18 mouse cellular contexts compared by ENCODE assay signal in the genomic region with DNA sequence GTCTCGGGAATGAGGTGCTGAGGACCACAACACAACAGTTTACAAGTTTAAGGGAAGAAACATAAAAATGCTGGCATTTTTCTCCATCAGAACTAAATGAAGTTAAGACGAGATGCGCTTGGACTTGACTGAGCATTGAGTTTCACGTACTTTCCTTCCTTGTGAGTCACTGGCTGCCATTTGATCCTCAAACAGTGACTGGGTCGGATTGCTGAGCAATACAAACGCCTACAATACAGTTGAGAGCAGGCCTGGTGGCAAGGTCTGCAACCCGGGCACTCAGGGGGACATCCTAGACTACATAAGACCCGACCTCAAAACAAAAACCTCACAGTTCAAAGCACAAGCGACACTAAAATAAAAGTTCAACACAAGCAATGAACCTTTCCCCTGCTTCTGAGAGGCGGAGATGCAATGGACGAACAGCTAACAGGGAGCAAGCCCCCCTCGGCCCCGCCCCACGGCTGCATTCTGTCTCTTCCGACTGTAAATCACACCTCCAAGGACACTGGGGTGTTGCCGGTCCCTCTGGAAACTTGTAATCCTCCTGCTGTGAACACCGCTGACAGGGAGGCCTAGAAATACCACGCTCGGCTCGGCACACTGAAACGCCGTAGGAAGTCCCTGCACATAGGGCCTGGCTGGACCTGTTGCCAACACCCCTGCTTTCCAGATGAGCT. TPM values are rescaled to one million over a fixed set of nuclear protein-coding genes. Genes with fewer than 3 reads are reported as not detected.
A peak's percentile ranks its signal among the peaks of the same experiment; 100 is the strongest.
DNase-seq lines count a peak whose midpoint lies in the region; ATAC-seq and TF ChIP-seq lines count a peak whose summit lies in the region.
"Had no signal": no experiment of that assay in that cellular context is flagged by ENCODE, and none has a peak within 500 bp of the region (broad histone marks: within the 10 kb centered on the region; RNA-seq: fewer than 3 reads in every experiment).

No protein-coding gene starts in this region.

- H3K4me3 ChIP-seq in limb, embryonic 13.5 days = no peak overlapping the region
- H3K4me3 ChIP-seq in limb, embryonic 10.5 days = no peak overlapping the region
- no peak overlapping the region for H3K4me3 ChIP-seq in intestine, postnatal 0 days (ENCODE audit: low read depth, low read length)
- no peak overlapping the region for H3K4me3 ChIP-seq in stomach, embryonic 15.5 days (replicated peaks)
- no peak overlapping the region for H3K4me3 ChIP-seq in forebrain, embryonic 14.5 days (ENCODE audit: low read depth, low read length)
- H3K4me3 ChIP-seq: liver, embryonic 13.5 days; midbrain, embryonic 13.5 days; neural tube, embryonic 13.5 days had no signal

- no peak overlapping the region for H3K27ac ChIP-seq in limb, embryonic 13.5 days
- H3K27ac ChIP-seq in limb, embryonic 10.5 days = no peak overlapping the region
- 0 out of 2 replicates have a peak overlapping the region, but pooled peaks have one; percentile 1 for H3K27ac ChIP-seq in intestine, postnatal 0 days (ENCODE audit: low read depth, low read length)
- 0 out of 2 replicates have a peak overlapping the region, but pooled peaks have one; percentile 36 for H3K27ac ChIP-seq in stomach, embryonic 15.5 days
- no peak overlapping the region for H3K27ac ChIP-seq in forebrain, embryonic 14.5 days (ENCODE audit: low read depth, low read length)
- H3K27ac ChIP-seq: hindbrain, embryonic 14.5 days; liver, embryonic 13.5 days; midbrain, embryonic 13.5 days; neural tube, embryonic 13.5 days had no signal

- no peak for TF ChIP-seq CTCF in intestine, postnatal 0 days (IDR thresholded peaks at IDR 0.05; ENCODE audit: low read depth)

- WGBS in limb, embryonic 13.5 days = 70% methylated on average over 22 of the region's 22 CpGs
- 81% methylated on average over 22 of the region's 22 CpGs for WGBS in limb, embryonic 10.5 days
- 51% methylated on average over 22 of the region's 22 CpGs for WGBS in intestine, postnatal 0 days
- WGBS in stomach, embryonic 15.5 days = 78% methylated on average over 22 of the region's 22 CpGs
- WGBS in forebrain, embryonic 14.5 days = 90% methylated on average over 22 of the region's 22 CpGs

- ATAC-seq in limb, embryonic 13.5 days (ENCODE audit: low FRiP score, low read depth) = no peak
- ATAC-seq in intestine, postnatal 0 days = no peak
- ATAC-seq in stomach, embryonic 15.5 days (ENCODE audit: insufficient read depth, low FRiP score, low read depth) = no peak
- no peak for ATAC-seq in forebrain, embryonic 14.5 days
- ATAC-seq: midbrain, embryonic 13.5 days had no signal

- H3K36me3 ChIP-seq in limb, embryonic 13.5 days = peaks cover 92% of the 10 kb centered on the region
- H3K36me3 ChIP-seq in limb, embryonic 10.5 days = peaks cover 97% of the 10 kb centered on the region
- peaks cover 33% of the 10 kb centered on the region for H3K36me3 ChIP-seq in intestine, postnatal 0 days (ENCODE audit: control insufficient read depth, insufficient read depth)
- peaks cover 25% of the 10 kb centered on the region for H3K36me3 ChIP-seq in stomach, embryonic 15.5 days
- H3K36me3 ChIP-seq in forebrain, embryonic 14.5 days (ENCODE audit: control insufficient read depth, insufficient read depth, low read length) = peaks cover 69% of the 10 kb centered on the region

- no peaks in the 10 kb centered on the region for H3K27me3 ChIP-seq in limb, embryonic 13.5 days
- no peaks in the 10 kb centered on the region for H3K27me3 ChIP-seq in limb, embryonic 10.5 days (ENCODE audit: low read depth, poor library complexity, severe bottlenecking)
- H3K27me3 ChIP-seq in intestine, postnatal 0 days (replicated peaks; ENCODE audit: control insufficient read depth, insufficient read depth, low read length) = no peaks in the 10 kb centered on the region
- no peaks in the 10 kb centered on the region for H3K27me3 ChIP-seq in stomach, embryonic 15.5 days (replicated peaks)
- no peaks in the 10 kb centered on the region for H3K27me3 ChIP-seq in forebrain, embryonic 14.5 days (replicated peaks; ENCODE audit: control insufficient read depth, insufficient read depth, low read length)
- H3K27me3 ChIP-seq: liver, embryonic 13.5 days; midbrain, embryonic 13.5 days; neural tube, embryonic 13.5 days had no signal

- H3K4me2 ChIP-seq in limb, embryonic 13.5 days (replicated peaks) = no peak overlapping the region
- no peak overlapping the region for H3K4me2 ChIP-seq in intestine, postnatal 0 days (replicated peaks; ENCODE audit: low read depth)
- no peak overlapping the region for H3K4me2 ChIP-seq in stomach, embryonic 15.5 days
- H3K4me2 ChIP-seq in forebrain, embryonic 14.5 days (ENCODE audit: low read length) = no peak overlapping the region
- H3K4me2 ChIP-seq: heart, embryonic 11.5 days; hindbrain, embryonic 14.5 days; liver, embryonic 13.5 days; midbrain, embryonic 13.5 days; neural tube, embryonic 13.5 days had no signal

- H3K9me3 ChIP-seq in limb, embryonic 13.5 days = no peaks in the 10 kb centered on the region
- no peaks in the 10 kb centered on the region for H3K9me3 ChIP-seq in limb, embryonic 10.5 days (replicated peaks)
- no peaks in the 10 kb centered on the region for H3K9me3 ChIP-seq in intestine, postnatal 0 days (ENCODE audit: control insufficient read depth)
- no peaks in the 10 kb centered on the region for H3K9me3 ChIP-seq in stomach, embryonic 15.5 days
- no peaks in the 10 kb centered on the region for H3K9me3 ChIP-seq in forebrain, embryonic 14.5 days (replicated peaks; ENCODE audit: control insufficient read depth, low read length)
- H3K9me3 ChIP-seq: liver, embryonic 13.5 days; midbrain, embryonic 13.5 days; neural tube, embryonic 13.5 days had no signal

- DNase-seq in adrenal gland, adult 2 months = peak; percentile 70
- no peak for DNase-seq in adrenal gland, postnatal 4 days (ENCODE audit: low spot score in 2 of 2)
- no peak for DNase-seq in limb, embryonic 10.5 days (ENCODE audit: low spot score)
- no peak for DNase-seq in forebrain, embryonic 14.5 days (ENCODE audit: low spot score)
- no peak for DNase-seq in embryo, embryonic 10.5 days (ENCODE audit: low spot score)
- DNase-seq: cerebellum, postnatal 25 days; liver, embryonic 13.5 days; retina, postnatal 1 day; spleen, adult 18-20 months; thymus, adult 2 months had no signal

- peak overlapping the region; percentile 19; the same call in 1 of the 2 replicates for H3K9ac ChIP-seq in limb, embryonic 13.5 days
- H3K9ac ChIP-seq in intestine, postnatal 0 days (ENCODE audit: low read depth, low read length) = no peak overlapping the region
- H3K9ac ChIP-seq in stomach, embryonic 15.5 days = no peak overlapping the region
- H3K9ac ChIP-seq in forebrain, embryonic 14.5 days (ENCODE audit: low read length) = no peak overlapping the region
- H3K9ac ChIP-seq: hindbrain, embryonic 14.5 days; liver, embryonic 13.5 days; midbrain, embryonic 13.5 days; neural tube, embryonic 13.5 days had no signal

- peaks cover 7% of the 10 kb centered on the region; the same call in 1 of the 2 replicates for H3K4me1 ChIP-seq in limb, embryonic 13.5 days
- H3K4me1 ChIP-seq in limb, embryonic 10.5 days = peaks cover 18% of the 10 kb centered on the region
- peaks cover 4% of the 10 kb centered on the region; the same call in 1 of the 2 replicates for H3K4me1 ChIP-seq in intestine, postnatal 0 days (replicated peaks; ENCODE audit: control insufficient read depth, insufficient read depth, low read length)
- peaks cover 11% of the 10 kb centered on the region for H3K4me1 ChIP-seq in stomach, embryonic 15.5 days
- H3K4me1 ChIP-seq in forebrain, embryonic 14.5 days (ENCODE audit: control insufficient read depth, insufficient read depth, low read length) = no peaks in the 10 kb centered on the region
- H3K4me1 ChIP-seq: midbrain, embryonic 13.5 days; neural tube, embryonic 13.5 days had no signal

RNA-seq across cellular contexts. Expression of gene Pola2, which starts 9.8 kb away (rescaled TPM):
- total RNA-seq in adrenal gland, adult 2 months (2021) = 10 to 100 TPM; 15.9 to 20.4 TPM
- polyA plus RNA-seq in adrenal gland, adult 2 months (2012; rRNA removed) = 36.0 and 41.0 TPM in 2 replicates
- 10 to 100 TPM; 35.0 to 37.9 TPM for total RNA-seq in adrenal gland, postnatal 4 days (2021)
- polyA plus RNA-seq in limb, embryonic 13.5 days (2015; fragmentation: Nextera tagmentation; extraction: Ambion mirVana) = 70.9 and 75.7 TPM in 2 replicates
- 125 and 130 TPM in 2 replicates for polyA plus RNA-seq in limb, embryonic 10.5 days (2016; fragmentation: Nextera tagmentation; extraction: Ambion mirVana)
- polyA plus RNA-seq in intestine, postnatal 0 days (2015; fragmentation: Nextera tagmentation; extraction: Ambion mirVana) = 23.5 and 23.9 TPM in 2 replicates
- polyA plus RNA-seq in stomach, embryonic 15.5 days (2015; fragmentation: Nextera tagmentation; extraction: Ambion mirVana) = 60.9 and 64.2 TPM in 2 replicates
- polyA plus RNA-seq in forebrain, embryonic 14.5 days (2014; fragmentation: Nextera tagmentation; extraction: Ambion mirVana) = 35.5 and 41.1 TPM in 2 replicates

RNA-seq across cellular contexts. Expression of gene Cdc42ep2, which starts 29.6 kb away (rescaled TPM):
- total RNA-seq in adrenal gland, adult 2 months (2021) = 1 to 10 TPM; 5.5 to 8.0 TPM
- 5.6 and 5.9 TPM in 2 replicates for polyA plus RNA-seq in adrenal gland, adult 2 months (2012; rRNA removed)
- 10 to 100 TPM; 11.4 TPM for total RNA-seq in adrenal gland, postnatal 4 days (2021)
- polyA plus RNA-seq in limb, embryonic 13.5 days (2015; fragmentation: Nextera tagmentation; extraction: Ambion mirVana) = 4.7 and 5.3 TPM in 2 replicates
- polyA plus RNA-seq in limb, embryonic 10.5 days (2016; fragmentation: Nextera tagmentation; extraction: Ambion mirVana) = 1.3 and 1.7 TPM in 2 replicates
- polyA plus RNA-seq in intestine, postnatal 0 days (2015; fragmentation: Nextera tagmentation; extraction: Ambion mirVana) = 6.5 and 6.6 TPM in 2 replicates
- 9.6 and 11.0 TPM in 2 replicates for polyA plus RNA-seq in stomach, embryonic 15.5 days (2015; fragmentation: Nextera tagmentation; extraction: Ambion mirVana)
- polyA plus RNA-seq in forebrain, embryonic 14.5 days (2014; fragmentation: Nextera tagmentation; extraction: Ambion mirVana) = 7.9 and 9.6 TPM in 2 replicates

RNA-seq across cellular contexts. Expression of gene Slc22a20, which starts 31.8 kb away (rescaled TPM):
- total RNA-seq in adrenal gland, adult 2 months (2021) = not detected
- polyA plus RNA-seq in adrenal gland, adult 2 months (2012; rRNA removed) = not detected in 2 replicates
- total RNA-seq in adrenal gland, postnatal 4 days (2021) = not detected
- not detected in 2 replicates for polyA plus RNA-seq in limb, embryonic 13.5 days (2015; fragmentation: Nextera tagmentation; extraction: Ambion mirVana)
- not detected in 2 replicates for polyA plus RNA-seq in limb, embryonic 10.5 days (2016; fragmentation: Nextera tagmentation; extraction: Ambion mirVana)
- polyA plus RNA-seq in intestine, postnatal 0 days (2015; fragmentation: Nextera tagmentation; extraction: Ambion mirVana) = not detected in 2 replicates
- not detected in 2 replicates for polyA plus RNA-seq in stomach, embryonic 15.5 days (2015; fragmentation: Nextera tagmentation; extraction: Ambion mirVana)
- polyA plus RNA-seq in forebrain, embryonic 14.5 days (2014; fragmentation: Nextera tagmentation; extraction: Ambion mirVana) = not detected in 2 replicates
- total RNA-seq: layer of hippocampus, adult 18-20 months had no signal
- polyA plus RNA-seq: heart, embryonic 11.5 days; hindbrain, embryonic 14.5 days; liver, embryonic 13.5 days; midbrain, embryonic 13.5 days; neural tube, embryonic 13.5 days had no signal

RNA-seq across cellular contexts. Expression of gene Dpf2, which starts 41.4 kb away (rescaled TPM):
- total RNA-seq in adrenal gland, adult 2 months (2021) = 100 to 1,000 TPM in 1 of 2 experiments, 10 to 100 TPM in 1; 90.6 to 125 TPM
- polyA plus RNA-seq in adrenal gland, adult 2 months (2012; rRNA removed) = 51.7 and 56.3 TPM in 2 replicates
- total RNA-seq in adrenal gland, postnatal 4 days (2021) = 100 to 1,000 TPM; 158 to 169 TPM
- 174 and 185 TPM in 2 replicates for polyA plus RNA-seq in limb, embryonic 13.5 days (2015; fragmentation: Nextera tagmentation; extraction: Ambion mirVana)
- polyA plus RNA-seq in limb, embryonic 10.5 days (2016; fragmentation: Nextera tagmentation; extraction: Ambion mirVana) = 223 and 240 TPM in 2 replicates
- 49.9 and 51.9 TPM in 2 replicates for polyA plus RNA-seq in intestine, postnatal 0 days (2015; fragmentation: Nextera tagmentation; extraction: Ambion mirVana)
- 98.7 and 118 TPM in 2 replicates for polyA plus RNA-seq in stomach, embryonic 15.5 days (2015; fragmentation: Nextera tagmentation; extraction: Ambion mirVana)
- 127 and 136 TPM in 2 replicates for polyA plus RNA-seq in forebrain, embryonic 14.5 days (2014; fragmentation: Nextera tagmentation; extraction: Ambion mirVana)

Comparison
In these comparisons a context has a peak if more than half of its experiments do, and no peak if none do; other contexts are left out.
1. H3K27ac ChIP-seq: peak in intestine, postnatal 0 days (single experiment) and stomach, embryonic 15.5 days (single experiment); none in limb, embryonic 13.5 days (single experiment), limb, embryonic 10.5 days (single experiment) and forebrain, embryonic 14.5 days (single experiment).